Mouse (Mus musculus) thymus, postnatal 36 days (tissue): ENCODE results near the gene Gmppa.

Experiments
- DNase-seq, 2 experiments: peaks; one replicate each; pipeline ENCODE4 v3.0.0; 2022; ENCODE audit warnings: mixed read lengths in 2 of 2

Gmppa gene

DNA sequence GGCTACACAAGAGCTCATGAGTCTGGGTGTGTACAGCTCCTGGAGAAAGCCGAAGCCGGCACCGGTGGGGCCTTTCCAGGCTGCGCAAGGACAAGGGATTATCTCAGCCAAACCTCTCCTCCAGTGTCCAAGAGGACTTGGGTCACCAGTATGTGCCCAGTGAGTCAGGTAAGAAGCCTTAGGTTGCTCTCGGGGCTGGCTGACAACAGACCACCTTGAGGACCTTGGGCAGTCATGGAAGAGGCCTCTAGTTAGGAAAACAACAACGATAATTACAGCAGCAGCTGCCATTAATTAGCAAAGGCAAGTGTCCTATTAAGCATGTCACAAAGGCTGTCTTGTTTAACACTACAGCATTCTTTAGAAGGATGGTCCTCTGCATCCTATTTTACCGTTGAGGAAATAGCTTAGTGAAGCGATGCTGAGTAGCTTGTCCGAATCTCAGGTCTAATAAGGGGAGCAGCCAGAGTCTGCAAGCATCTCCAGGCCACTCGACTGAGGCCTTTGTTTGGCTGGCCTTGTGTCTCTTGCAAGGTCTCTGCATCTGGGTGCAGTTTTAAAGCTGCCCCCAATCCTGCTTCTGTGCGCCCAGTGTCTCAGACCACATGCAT, 11.8 kb upstream of the Gmppa start:
- DNase-seq, result no peak

DNA sequence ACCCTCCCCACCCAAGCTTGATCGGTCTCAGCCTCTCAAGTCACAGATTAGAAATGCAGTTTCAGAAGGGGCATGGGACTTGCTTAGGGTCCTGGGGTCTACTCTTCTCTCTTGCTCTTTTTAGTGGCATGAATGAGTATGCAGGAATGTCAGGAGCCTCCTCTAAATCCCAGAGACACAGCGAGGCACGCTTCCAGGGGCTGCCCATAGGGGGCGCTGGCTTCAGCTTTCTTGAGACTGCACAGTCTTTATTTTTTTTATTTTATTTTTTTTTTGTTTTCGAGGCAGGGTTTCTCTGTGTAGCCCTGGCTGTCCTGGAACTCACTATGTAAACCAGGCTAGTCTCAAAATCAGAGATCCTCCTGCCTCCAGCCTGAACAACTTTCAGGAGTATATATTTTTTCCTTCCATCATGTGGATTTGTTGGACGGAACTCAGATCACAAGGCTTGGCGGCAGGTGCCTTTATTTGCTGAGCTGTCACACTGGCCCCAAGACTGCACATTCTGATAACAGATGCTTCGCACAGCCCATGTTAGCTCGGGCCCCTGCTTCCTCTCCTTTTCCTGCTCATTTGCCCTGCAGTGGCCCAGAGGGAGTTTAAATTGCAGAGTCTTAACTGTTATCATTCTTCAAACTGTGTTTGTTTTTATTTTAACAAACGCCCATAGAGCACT, 9.8 kb upstream of the Gmppa start:
- peak in 1 of 2 experiments; percentile 16 for DNase-seq

DNA sequence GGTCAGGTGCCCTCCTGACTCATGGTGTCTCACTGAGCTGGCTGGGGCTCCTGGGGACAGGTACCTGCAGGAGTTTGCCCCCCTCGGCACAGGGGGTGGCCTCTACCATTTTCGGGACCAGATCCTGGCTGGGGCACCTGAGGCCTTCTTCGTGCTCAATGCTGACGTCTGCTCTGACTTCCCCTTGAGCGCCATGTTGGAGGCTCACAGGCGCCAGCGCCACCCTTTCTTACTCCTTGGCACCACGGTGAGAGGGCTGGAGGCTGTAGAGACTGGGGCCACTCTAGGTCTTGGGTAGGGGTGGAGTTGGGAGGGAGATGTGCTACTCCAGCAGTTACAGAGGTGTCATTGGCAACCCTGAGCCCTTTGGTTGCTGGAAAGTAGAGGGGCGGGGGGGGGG, 3.1 kb downstream of the Gmppa start:
- no peak for DNase-seq

DNA sequence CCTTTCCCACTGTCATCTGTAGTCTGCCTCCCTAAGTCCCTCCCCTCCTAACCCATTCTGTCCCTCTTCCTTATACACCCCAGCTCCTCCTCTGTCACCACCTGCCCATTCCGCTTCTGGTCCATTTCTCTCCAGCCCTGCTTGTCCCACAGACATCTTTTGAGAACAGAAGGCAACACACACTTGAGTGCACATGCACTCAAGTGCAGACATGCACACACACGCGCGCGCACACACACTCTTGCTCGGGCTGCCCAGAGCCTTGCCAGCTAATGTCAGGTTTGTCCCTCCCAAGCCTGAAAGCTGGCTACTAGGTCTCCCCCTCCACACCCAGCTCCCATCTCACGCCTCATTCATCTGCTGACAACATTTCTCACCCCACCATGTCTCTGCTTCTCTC, 4.9 kb downstream of the Gmppa start:
- no peak for DNase-seq

DNA sequence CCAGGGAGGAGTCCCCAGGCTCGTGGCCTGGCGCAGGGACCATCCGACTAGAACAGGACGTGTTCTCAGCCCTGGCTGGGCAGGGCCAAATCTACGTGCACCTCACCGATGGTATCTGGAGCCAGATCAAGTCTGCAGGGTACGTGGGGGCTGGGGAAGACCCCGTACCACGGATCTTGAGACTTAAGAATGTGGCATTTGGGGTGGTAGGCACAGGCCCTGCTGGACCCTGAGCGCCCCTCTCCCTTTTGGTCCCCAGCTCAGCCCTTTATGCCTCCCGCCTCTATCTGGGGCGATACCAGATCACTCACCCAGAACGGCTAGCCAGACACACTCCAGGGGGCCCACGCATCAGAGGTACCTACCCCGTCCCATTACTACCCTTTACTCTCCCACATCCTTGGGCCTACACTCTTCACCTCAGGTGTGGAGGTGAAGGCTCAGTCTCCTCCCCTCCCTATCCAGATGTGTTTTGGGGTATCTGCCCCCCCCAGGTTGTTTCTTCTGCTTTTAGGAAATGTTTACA, 5.8 kb downstream of the Gmppa start:
- DNase-seq, result no peak

DNA sequence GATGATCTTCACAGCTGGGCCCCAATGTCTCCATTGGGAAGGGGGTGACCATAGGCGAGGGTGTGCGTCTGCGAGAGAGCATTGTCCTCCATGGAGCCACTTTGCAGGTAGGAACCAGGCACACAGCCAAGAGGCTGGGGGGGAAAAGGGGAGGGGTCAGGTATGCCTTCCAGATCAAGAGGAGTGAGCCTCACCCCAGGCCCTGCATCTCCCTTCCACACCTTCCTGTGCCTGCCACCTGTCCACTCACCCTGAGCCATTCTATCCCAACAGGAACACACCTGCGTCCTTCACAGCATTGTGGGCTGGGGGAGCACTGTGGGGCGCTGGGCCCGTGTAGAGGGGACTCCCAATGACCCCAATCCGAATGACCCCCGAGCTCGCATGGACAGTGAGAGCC, 6.4 kb downstream of the Gmppa start:
- DNase-seq, result no peak

DNA sequence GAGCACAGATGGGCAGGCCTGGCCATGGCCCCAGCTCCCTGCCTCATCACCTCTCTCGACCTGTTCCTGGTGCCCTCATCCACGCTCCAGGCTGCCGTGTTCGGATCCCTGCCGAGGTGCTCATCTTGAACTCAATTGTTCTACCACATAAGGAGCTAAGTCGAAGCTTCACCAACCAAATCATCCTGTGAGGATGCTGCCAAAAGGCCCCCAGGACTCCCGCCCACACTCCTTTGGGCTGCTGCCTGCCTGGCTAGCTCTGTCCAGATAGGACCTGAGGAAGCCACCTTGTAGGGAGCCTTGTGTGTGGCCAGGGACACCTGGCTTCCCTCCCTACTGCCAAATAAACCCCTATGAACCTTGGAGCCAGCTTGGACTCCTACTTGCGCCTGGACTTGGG, 7.1 kb downstream of the Gmppa start:
- no peak for DNase-seq

DNA sequence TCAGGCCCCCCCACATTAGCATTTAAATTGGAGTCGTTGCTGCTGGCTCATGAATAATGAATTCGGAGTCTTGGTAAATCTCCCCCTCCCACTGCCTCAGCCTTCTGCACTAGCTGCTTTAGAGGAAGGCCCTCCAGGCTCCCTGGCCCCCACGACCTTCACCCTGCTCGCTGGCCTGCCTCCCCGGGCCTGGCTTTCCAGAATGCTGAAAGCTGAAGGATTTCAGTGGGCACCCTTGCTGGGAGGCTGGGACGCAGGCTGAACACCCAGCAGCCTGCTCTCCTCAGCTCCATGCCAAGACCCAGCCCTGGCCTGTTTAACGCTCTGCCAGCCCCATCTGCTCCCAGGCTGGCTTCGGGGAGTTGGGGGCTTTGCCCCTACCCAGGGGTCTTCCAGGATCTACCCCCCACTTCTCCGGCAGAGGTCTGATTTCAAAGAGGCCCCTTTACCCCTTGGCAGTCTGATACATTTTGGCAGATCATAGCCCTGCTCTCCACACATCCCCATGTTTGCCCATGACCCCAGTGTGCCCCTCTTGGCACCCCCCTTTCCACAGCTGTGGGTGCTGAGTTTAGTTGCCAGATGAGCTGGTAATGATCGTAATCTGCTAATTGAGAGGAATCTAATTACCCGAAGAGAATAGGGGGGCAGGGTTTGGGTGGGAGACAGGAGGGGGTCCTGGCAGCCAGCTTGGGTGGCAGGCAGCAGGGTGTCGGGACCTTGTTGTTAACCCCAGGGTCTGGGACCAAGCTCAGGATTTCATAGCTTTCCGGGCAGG, 7.7 kb downstream of the Gmppa start:
- no peak for DNase-seq

DNA sequence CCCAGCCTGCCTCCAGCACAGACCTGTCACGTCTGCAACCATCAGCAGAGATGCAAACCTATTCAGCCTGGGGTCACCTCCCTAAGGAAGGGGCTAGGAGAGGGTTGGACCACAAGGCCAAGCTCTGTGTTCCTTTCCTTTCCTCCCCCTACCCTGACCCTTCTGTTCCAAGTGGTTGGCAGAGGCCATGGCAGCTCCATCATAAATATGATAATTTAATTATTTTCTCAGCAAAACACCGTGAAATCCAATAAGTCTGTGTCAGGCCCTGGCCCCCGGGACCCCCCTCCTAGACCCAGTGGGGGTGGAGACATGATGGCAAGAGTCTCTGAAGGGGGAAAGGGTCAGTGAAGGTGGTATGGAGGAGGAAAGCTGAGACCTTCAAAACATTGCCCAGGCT, 8.5 kb downstream of the Gmppa start:
- no peak for DNase-seq

DNA sequence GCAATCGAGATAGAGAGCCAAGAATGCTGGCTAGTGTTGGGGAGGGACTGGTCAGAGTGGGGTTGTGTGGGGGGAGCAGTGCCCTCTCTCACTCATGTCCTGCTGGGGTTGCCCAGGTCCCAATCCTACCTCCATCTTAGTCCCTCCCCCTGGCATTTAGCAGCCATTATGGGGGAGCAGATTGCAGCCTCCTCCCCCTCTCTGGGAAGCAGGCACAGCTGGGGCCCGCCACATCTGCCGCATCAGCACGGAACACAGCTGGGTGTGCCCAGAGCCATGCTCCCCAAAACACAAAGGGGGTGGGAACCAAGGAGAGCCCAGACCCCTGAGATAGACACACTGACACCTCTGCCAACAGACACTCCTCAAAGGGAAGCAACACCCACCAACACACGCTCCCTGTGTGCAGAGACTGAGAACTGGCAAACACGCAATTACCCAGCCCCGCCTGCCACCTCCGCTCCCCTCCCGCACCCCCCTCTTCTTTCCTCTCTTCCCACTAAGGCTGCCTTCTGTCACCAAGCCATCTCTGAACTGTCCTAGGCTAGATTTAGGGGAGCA, 9.5 kb downstream of the Gmppa start:
- DNase-seq, result no peak

DNA sequence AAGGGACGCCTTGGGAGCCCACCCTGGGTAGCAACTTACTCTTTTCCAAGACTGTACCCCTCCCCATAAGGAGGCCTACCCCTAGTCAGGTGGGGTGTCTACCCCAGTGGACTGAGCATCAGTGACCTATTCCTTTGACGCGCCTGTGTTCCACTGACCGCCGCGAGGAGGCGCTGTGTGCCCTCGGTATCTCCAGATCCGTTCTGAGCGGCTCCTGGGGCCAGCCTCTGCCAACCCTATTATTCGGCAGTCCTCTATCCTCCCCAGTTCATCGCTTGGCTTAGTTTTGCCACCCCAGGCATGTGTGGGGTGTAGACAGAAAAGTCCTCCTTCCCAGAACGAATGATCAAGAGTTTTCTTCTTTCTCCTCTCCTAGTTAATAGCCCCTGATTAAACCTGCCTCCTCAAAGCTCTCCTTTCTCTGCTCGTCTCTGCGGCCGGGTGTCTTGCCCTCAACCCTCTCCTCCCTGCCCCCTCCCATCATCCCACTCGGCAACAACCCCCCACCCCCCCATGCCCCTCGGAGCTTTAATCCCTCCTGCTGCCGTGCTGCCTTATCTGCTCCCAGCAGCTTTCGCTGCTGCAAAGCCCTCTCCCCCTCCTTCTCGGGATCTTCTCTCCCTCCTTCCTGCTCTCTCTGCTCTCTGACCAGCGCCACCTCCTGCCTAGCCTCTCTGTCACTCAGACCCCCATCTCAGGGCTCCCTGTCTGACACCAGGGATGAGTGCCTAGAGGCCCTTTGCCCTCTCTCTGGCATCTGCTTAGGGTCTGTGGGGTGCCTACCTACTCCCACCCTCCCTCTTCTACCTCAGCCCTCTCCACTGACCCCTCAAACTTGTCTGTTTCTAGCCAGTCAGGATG, 10.3 kb downstream of the Gmppa start:
- peak; percentile 50 to 52 for DNase-seq

DNA sequence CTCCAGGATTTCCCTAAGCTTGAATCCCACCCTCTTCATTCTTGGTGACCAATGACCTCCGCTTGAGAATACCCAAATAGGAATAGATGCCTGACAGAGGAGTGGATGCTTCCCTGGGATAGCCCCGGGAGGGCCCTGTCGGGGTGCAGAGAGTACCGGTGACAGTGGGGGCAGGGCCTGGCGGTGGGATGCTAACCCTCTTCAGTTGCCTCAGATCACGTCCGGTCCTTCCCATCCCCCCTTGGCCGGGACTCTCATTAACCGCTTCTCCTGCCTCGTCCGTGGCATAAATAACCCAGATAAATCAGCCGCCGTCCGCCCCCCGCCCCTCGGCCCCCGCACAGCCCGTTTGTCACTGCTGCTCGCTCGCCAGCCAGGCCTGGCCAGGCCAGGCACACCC, 10.9 kb downstream of the Gmppa start:
- DNase-seq, result no peak

DNA sequence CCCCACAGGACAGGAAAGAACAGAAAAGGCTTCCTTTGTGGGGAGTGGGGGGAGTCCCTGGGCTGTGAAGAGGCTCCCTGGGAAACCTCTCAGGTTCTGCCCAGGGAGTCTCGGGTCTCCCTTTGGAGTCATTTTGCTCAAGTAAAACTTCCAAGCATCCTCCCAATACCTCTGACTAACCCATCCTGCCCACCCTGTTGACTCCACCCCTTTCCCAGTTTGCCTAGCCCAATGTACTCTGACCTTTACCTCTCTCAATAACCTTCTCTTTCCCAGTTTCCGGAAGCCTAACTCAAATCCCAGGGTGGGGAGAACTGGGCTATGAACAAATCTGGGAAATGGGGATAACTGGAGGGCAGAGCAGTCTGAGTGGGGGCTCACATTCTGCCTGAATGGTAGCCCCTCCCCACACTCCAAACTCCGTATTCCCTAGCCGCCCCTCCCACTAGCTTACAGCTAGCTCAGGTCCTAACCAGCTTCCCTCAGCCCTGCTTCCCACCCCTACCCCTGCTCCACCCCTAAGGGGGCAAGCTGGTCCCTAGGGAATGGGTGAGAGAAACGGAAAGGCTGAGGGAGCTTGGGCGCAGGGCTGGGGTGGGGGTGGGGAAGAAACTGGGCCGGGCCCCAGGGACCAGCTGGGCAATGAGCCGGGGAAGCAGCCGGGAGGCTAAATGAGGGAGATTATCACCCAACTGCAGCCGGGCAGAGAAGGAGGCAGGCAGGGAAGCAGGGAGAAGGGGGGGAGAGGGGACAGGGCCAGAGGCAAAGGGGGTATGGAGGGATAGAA, 11.7 kb downstream of the Gmppa start:
- DNase-seq, result no peak

DNA sequence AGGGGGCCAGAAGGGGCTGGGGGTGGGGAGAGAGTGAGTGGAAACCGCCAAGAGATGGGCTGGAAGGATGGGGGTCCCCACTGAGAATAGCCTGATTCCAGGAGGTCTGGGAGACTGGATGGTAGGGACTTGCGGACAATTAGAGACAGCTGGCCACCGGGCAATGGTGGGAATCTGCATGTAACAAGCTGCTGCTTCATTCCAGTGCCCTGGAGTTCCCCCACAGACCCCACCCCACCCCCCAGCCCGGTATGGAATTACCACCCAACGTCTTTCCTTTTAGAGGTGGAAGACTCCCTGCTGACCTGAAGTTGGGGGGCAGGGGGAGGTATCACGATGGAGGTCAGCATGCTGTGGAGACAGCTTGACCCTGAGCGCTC, 12.3 kb downstream of the Gmppa start:
- no peak for DNase-seq

DNA sequence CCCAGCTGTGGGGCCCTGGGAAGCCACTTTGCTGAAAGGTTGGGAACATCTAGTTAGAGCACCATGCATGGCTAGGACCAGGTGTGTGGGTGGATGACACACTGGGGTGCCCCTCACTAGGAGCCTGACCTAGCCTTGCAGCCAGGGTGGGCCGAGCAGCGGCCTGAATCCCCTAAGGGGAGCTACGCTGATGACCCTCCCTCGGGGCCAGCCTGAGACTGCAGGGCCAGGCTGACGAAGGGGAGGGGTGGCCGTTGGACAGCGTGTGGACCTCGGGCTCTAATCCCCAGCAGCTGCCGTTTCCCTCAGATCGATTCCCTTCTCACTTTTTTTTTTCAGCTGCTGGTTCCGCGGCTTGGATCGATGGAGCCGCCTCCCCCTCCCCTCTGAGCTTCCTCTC, 13.2 kb downstream of the Gmppa start:
- no peak for DNase-seq

DNA sequence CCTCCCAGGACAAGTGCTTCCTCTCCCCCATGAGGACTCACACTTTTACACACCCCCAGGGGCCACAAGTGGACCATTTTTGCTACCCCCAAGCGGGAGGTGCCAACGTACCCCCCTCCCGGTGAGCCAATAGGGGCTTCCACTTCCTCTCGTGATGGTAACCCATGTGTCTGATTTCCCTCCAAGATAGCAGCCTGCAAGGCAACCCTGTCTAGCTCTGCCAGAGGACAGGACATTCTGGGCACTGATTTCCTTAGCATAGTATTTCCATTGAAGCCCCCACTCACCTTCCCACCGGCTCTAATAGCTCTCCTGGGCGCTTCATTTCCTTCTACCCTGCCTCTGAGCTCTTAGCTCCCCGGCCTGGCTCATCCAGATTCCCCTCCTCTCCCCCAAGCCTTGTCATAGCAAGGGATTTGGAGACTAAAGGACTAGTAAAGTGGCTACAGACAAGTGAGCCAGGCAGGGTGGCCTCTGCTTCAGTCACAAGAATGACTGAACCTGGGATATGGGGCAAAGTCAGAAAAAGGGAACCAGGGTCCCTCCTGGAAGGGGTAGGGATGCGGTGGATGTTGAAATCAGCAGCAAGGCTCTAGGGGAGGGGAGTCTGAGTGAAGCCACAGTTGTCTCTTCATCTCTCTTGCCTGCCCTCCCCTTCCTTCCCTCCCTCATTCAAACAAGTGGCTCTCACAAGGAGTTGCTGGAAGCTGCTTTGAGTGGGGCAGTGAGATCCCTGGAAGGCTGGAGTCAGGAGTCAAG, 13.8 kb downstream of the Gmppa start:
- DNase-seq, result no peak

DNA sequence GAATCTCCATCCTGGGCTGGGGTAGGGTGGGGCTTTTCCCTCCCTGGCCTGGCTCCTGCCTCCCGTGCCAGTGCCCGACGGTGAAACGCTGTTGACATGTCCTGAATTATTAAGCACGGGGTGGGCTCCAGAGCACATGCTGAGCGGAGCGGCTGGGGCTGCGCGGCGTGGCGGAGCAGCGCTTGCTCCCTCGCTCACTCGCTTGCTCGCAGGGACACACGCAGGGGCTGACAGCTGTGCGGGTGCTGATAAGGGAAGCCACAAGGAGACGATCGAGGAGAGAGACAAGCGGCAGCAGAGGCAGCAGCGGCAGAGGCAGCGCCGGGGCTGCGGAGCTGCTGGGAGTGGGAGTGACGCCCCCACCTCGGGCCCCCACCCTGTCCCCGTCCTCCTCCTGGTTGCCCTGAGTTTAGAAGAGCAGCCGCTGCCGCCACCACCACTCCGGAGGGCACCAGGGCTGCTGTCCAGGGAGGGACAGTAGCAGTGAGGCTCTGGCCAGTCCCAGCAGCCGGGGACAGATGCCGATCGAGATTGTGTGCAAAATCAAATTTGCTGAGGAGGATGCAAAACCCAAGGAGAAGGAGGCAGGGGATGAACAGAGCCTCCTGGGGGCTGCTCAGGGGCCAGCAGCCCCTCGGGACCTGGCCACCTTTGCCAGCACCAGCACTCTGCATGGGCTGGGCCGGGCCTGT, 14.7 kb downstream of the Gmppa start, which contains the start of gene Asic4:
TSS of gene Asic4 (plus strand) at position 123 of the 692 bp plus-strand sequence.
- no peak for DNase-seq

DNA sequence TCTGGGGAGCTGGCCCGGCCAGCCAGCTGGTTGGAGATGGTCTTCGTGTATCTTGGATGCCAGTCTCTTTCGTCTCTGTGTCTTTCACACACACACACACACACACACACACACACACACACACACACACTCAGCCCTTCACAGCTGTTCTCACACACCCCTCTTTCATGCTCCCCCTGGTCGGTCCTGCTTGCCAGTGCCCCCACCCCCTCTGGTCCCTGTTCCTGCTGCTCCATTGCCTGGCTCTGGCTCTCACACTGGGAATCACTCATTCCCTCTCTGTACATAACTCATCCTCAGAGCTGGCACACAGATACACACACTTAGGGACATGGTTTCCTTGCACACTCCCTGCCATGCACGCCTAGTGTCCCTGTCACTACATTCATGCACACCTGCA, 16.2 kb downstream of the Gmppa start:
- DNase-seq, result no peak

DNA sequence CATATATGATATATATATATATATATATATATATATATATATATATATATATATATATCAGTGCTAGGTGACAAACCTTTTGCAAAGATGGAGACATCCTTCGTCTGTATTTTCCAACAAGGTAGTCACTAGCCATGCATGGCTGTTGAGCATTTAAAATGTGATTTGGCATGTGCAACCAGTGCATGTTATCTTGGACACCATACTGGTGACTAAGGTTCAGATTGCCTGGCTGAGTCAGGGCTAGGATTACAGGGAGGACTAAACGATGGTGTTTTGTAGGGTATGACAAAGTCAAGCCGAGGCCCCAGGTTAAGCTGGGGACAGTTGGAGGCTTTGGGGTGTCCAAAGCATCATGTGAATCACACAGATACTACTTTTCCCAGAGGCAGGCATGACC, 19.7 kb downstream of the Gmppa start:
- DNase-seq, result no peak

DNA sequence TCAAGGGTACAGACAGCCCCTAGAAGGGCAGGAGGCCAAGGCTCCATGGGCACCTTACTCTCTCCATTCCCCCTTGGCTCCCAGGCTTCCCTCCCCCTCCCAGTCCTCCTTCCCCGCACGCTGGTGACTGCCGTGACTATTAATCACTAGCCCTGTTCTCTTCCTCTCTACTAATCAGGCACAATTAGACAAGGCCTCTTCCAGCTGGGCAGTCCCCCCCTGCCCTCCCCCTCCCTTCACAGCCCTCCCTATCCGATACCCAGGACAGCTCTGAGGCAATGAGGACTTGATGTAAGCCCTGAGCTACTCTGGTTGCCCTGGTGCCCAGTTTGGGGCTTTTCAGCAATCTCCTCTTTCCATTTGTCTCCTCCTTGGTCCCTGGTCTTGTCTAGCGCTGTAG, 20.2 kb downstream of the Gmppa start:
- no peak for DNase-seq
